Mouse (Mus musculus) lung, postnatal 0 days (tissue): ENCODE measurements around the gene Lamtor2.

ENCODE experiments used
- CTCF ChIP-seq: IDR thresholded peaks from 2 replicates; pipeline ENCODE4 v1.5.1; 2016; ENCODE audit warnings: antibody characterized with exemption, mild to moderate bottlenecking
- EP300 ChIP-seq: IDR thresholded peaks from 2 replicates; pipeline ENCODE4 v1.6.1; 2016; ENCODE audit warnings: antibody characterized with exemption, mild to moderate bottlenecking, control low read depth

DNA sequence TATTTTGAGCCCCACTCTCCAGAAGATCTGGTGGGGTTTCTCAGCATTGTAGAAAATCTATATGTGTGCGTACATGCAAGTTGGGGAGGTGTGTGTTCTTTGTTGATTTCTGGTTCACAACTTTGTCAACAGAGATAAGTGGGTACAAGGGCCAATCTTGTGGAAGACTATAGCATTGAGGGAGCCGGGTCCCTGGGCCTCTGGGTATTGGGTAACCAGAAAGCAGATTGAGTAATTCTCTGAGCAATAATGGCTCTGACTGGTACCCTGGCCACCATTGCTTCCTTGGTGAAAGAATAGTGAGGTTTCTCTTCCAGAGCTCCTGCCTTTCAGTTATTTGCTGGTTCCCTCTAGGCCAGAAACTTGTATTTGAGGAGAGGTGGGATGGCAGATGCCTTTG, 16.2 kb upstream of the Lamtor2 start:
- no peak for TF ChIP-seq CTCF
- TF ChIP-seq EP300, result no peak
